Mouse (Mus musculus) MEL (cell line): ENCODE data around the gene Per2. TPM values are rescaled to one million over a fixed set of nuclear protein-coding genes. Genes with fewer than 3 reads are reported as not detected.

Experiments
- DNase-seq: peaks from one replicate; pipeline ENCODE4 v3.0.0; 2011; ENCODE audit warnings: low read depth, low spot score
- H3K27ac ChIP-seq: 2 replicates; pipeline ENCODE4 v1.5.1; 2012; ENCODE audit warnings: low read depth, mild to moderate bottlenecking, control low read depth, low read length, moderate library complexity; ENCODE audit not compliant: control insufficient read depth
- H3K27me3 ChIP-seq, 2 experiments: fragments of 150-350 bp in 1 of 2; sonication (generic) in 1 of 2; 2 replicates each; pipeline ENCODE4 v1.6.1; 2012; ENCODE audit warnings: low read length in 2 of 2, mild to moderate bottlenecking in 2 of 2, improper control_type of control experiment in 1 of 2, moderate library complexity in 1 of 2; ENCODE audit not compliant: insufficient read depth in 2 of 2, control insufficient read depth in 1 of 2
- H3K36me3 ChIP-seq, 2 experiments: 2 replicates each; pipeline ENCODE4 v1.6.1; 2012 to 2014; ENCODE audit warnings: low read length in 2 of 2, improper control_type of control experiment in 1 of 2, inconsistent platforms in 1 of 2, mild to moderate bottlenecking in 1 of 2; ENCODE audit not compliant: insufficient read depth in 2 of 2, control insufficient read depth in 1 of 2
- H3K4me1 ChIP-seq, 2 experiments: fragments of 150-350 bp in 1 of 2; sonication (generic) in 1 of 2; 2 replicates each; pipeline ENCODE4 v1.6.1; 2012; ENCODE audit warnings: low read length in 2 of 2, improper control_type of control experiment in 1 of 2, mild to moderate bottlenecking in 1 of 2; ENCODE audit not compliant: insufficient read depth in 2 of 2, control insufficient read depth in 1 of 2
- H3K4me3 ChIP-seq, 2 experiments: fragments of 150-350 bp in 1 of 2; sonication (generic) in 1 of 2; 2 replicates each; pipeline ENCODE4 v1.5.1; 2012; ENCODE audit warnings: low read depth in 2 of 2, low read length in 2 of 2, mild to moderate bottlenecking in 2 of 2, moderate library complexity in 2 of 2, control low read depth in 1 of 2, improper control_type of control experiment in 1 of 2; ENCODE audit not compliant: control insufficient read depth in 1 of 2, insufficient read depth in 1 of 2
- H3K79me2 ChIP-seq: 2 replicates; pipeline ENCODE4 v1.6.1; 2012; ENCODE audit warnings: mild to moderate bottlenecking, low read length, moderate library complexity; ENCODE audit not compliant: control insufficient read depth, poor library complexity, insufficient read depth
- H3K9ac ChIP-seq: 2 replicates; pipeline ENCODE4 v1.6.1; 2012; ENCODE audit warnings: low read depth, mild to moderate bottlenecking, control low read depth, low read length, moderate library complexity; ENCODE audit not compliant: control insufficient read depth, poor library complexity, severe bottlenecking
- H3K9me3 ChIP-seq: fragments of 150-350 bp; sonication (generic); replicated peaks from 2 replicates; pipeline ENCODE4 v1.6.1; 2012; ENCODE audit warnings: mild to moderate bottlenecking, low read length, improper control_type of control experiment, moderate library complexity; ENCODE audit not compliant: insufficient read depth
- CHD1 ChIP-seq: IDR thresholded peaks from 2 replicates; pipeline ENCODE4 v1.6.1; 2012; ENCODE audit warnings: low read depth, mild to moderate bottlenecking, inconsistent platforms, low read length, improper control_type of control experiment
- CHD2 ChIP-seq: IDR thresholded peaks from 2 replicates; pipeline ENCODE4 v1.6.1; 2011; ENCODE audit warnings: low read length, improper control_type of control experiment
- GATA1 ChIP-seq: IDR thresholded peaks from 2 replicates; pipeline ENCODE4 v1.6.1; 2011; ENCODE audit warnings: low read depth, low read length, improper control_type of control experiment
- JUND ChIP-seq: IDR thresholded peaks from 2 replicates; pipeline ENCODE4 v1.6.1; 2011; ENCODE audit warnings: low read depth, mild to moderate bottlenecking, improper control_type of control experiment, low read length
- KAT2A ChIP-seq: conservative IDR thresholded peaks from 2 replicates; pipeline ENCODE4 v1.6.1; 2012; ENCODE audit warnings: low read depth, low read length, improper control_type of control experiment, inconsistent platforms
- MAX ChIP-seq: IDR thresholded peaks from 2 replicates; pipeline ENCODE4 v1.6.1; 2011; ENCODE audit warnings: low read length, improper control_type of control experiment
- MAZ ChIP-seq: IDR thresholded peaks from 2 replicates; pipeline ENCODE4 v1.6.1; 2012; ENCODE audit warnings: low read depth, mild to moderate bottlenecking, inconsistent platforms, low read length, improper control_type of control experiment
- MEF2A ChIP-seq: IDR thresholded peaks from 2 replicates; pipeline ENCODE4 v1.6.1; 2014; ENCODE audit warnings: low read depth, mild to moderate bottlenecking, inconsistent platforms, low read length, improper control_type of control experiment; ENCODE audit not compliant: poor library complexity, insufficient replicate concordance, severe bottlenecking; ENCODE audit errors: extremely low read depth
- MXI1 ChIP-seq: IDR thresholded peaks from 2 replicates; pipeline ENCODE4 v1.6.1; 2011; ENCODE audit warnings: mild to moderate bottlenecking, low read depth, low read length, improper control_type of control experiment
- MYC ChIP-seq: IDR thresholded peaks from 2 replicates; pipeline ENCODE4 v1.6.1; 2011; ENCODE audit warnings: low read depth, mild to moderate bottlenecking, low read length, improper control_type of control experiment, moderate library complexity
- NRF1 ChIP-seq: IDR thresholded peaks from 2 replicates; pipeline ENCODE4 v1.6.1; 2014; ENCODE audit warnings: low read depth, mild to moderate bottlenecking, inconsistent platforms, low read length, improper control_type of control experiment, moderate library complexity; ENCODE audit not compliant: poor library complexity, insufficient read depth, severe bottlenecking
- POLR2A ChIP-seq, 2 experiments: IDR thresholded peaks; 2 replicates each; pipeline ENCODE4 v1.6.1; 2011 to 2012; ENCODE audit warnings: low read length in 2 of 2, mild to moderate bottlenecking in 2 of 2, control low read depth in 1 of 2, improper control_type of control experiment in 1 of 2, low read depth in 1 of 2, moderate library complexity in 1 of 2; ENCODE audit not compliant: control insufficient read depth in 1 of 2, insufficient read depth in 1 of 2, poor library complexity in 1 of 2
- POLR2AphosphoS5 ChIP-seq: IDR thresholded peaks from 2 replicates; pipeline ENCODE4 v1.6.1; 2012; ENCODE audit warnings: low read depth, borderline replicate concordance, mild to moderate bottlenecking, inconsistent platforms, low read length, moderate library complexity, mixed read lengths
- SIN3A ChIP-seq: IDR thresholded peaks from 2 replicates; pipeline ENCODE4 v1.6.1; 2012; ENCODE audit warnings: low read length, improper control_type of control experiment, inconsistent platforms
- SMC3 ChIP-seq: IDR thresholded peaks from 2 replicates; pipeline ENCODE4 v1.6.1; 2011; ENCODE audit warnings: low read depth, low read length, improper control_type of control experiment
- TAL1 ChIP-seq: IDR thresholded peaks from 2 replicates; pipeline ENCODE4 v1.6.1; 2012; ENCODE audit warnings: mild to moderate bottlenecking, inconsistent platforms, low read length, moderate library complexity, mixed read lengths
- polyA plus RNA-seq, 2 experiments: library from polyadenylated mRNA; stranded (reverse) in 1 of 2; unstranded in 1 of 2; fragments of >175 nt in 1 of 2; fragments of >200 nt in 1 of 2; gene quantifications; 2 replicates each; pipeline versions ENCODE4 v1.2.1 to v1.2.4; 2012; ENCODE audit warnings: low replicate concordance in 2 of 2, low read depth in 1 of 2; ENCODE audit not compliant: insufficient read length in 2 of 2, insufficient read depth in 1 of 2, missing spikeins in 1 of 2
- total RNA-seq: library from RNA; depleted of rRNA; stranded (reverse); fragments of 300-350 nt; gene quantifications from 2 replicates; pipeline ENCODE4 v1.2.3, GENCODE M21; 2012

The Per2 gene
- total and polyA plus RNA-seq, 3 experiments, result 4.3 to 8.3 TPM; not detected in 1

DNA sequence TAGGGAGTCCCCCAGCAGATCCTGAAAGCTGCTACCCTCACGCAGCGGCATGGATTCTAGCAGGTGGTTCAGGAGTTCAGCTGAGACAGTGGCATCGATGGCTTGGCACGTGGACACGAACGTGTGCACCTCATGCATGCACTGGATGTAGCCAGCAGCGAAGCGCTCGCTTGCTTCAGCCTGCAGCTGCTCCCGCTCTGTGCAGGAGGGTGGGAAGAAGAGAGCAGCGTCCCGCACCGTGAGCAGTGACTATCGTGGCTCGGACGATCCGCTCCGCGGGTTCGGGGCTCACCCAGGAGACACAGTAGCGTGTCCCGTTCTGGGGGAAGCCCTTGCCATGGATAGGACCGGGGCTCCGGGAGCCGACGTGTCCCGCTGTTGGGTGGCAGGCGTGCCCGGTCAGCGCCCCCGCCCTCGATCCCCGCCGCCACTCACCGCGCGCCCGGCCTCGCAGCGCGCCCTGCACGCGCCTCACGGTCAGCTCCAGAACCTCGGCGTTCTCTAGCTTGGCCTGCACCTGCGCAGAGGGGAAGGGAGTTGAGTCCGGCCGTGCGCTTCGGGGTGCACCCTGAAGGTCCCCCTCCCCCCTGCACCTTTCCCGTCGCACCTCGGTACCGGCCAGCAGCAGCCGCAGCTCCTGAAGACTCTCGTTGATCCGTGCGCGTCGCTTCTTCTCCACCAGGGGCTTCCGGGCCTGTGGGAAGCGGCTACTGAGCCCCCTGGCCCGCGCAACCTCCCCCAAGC, 46.7 kb downstream of the Per2 start:
- no peak overlapping the region for H3K27ac ChIP-seq
- peak overlapping the region; percentile 89 for H3K9ac ChIP-seq
- no peak for DNase-seq
- peak overlapping the region; percentile 75 to 85 for H3K4me3 ChIP-seq
- H3K27me3 ChIP-seq, result no peaks in the 10 kb centered on the region
- H3K9me3 ChIP-seq, result no peaks in the 10 kb centered on the region
- H3K36me3 ChIP-seq, result no peaks in the 10 kb centered on the region
- peaks cover 0 to 4% of the 10 kb centered on the region in 2 experiments; a peak in 2 of 4 replicates for H3K4me1 ChIP-seq
- H3K79me2 ChIP-seq, result peaks cover 3% of the 10 kb centered on the region
- TF ChIP-seq MAZ (no peak), NRF1 (peak; percentile 72), SIN3A (no peak), MAX (peak; percentile 57), MXI1 (peak; percentile 16; the same call in 1 of the 2 replicates)

DNA sequence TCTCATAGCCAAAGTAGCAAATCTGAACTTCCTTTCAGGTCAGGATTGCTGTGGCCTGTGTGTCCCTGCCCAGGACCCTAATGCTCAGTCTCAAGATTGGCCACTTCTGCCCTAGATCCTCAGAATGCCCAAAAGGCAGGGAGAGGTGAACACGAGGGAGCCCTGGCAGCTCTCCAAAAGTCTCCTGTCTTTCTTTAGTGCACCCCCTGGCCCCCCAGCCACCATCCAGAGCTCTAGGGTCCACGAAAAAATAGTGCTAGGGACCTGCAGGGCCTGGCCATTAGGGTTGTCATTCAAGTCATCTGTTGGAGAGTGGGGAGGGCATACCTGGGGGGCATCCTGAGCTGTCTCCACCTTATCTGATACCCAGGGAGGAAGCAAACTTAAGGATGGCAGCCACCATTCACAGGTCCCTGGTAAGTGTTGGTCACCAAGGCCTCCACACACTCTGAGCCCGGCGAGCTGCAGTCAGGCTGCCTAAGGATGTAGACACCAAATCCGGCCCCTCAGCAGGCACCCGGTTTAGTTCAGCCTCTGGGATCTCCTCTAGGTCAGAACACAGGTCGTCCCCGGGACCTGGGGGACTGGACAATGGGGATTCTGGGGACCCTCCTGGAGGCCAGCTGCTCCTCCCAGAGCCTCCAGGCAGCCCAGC, 47.4 kb downstream of the Per2 start:
- no peak for DNase-seq
- no peak for TF ChIP-seq SMC3
- TF ChIP-seq MEF2A, result no peak
- TF ChIP-seq POLR2AphosphoS5, result no peak
- no peak for TF ChIP-seq MYC
- no peak for TF ChIP-seq CHD1
- no peak for TF ChIP-seq CHD2
- no peak for TF ChIP-seq JUND
- no peak for TF ChIP-seq GATA1
- no peak for TF ChIP-seq POLR2A (IDR thresholded peaks at IDR 0.05; ENCODE audit: control insufficient read depth in 1 of 2, insufficient read depth in 1 of 2, low read depth in 1 of 2, low read length in 2 of 2, poor library complexity in 1 of 2)
- no peak for TF ChIP-seq KAT2A
- no peak for TF ChIP-seq TAL1
- Histone ChIP-seq H3K4me3 (no peak overlapping the region; a peak in 2 of 4 replicates), H3K9me3 (no peaks in the 10 kb centered on the region), H3K27me3 (no peaks in the 10 kb centered on the region), H3K36me3 (no peaks in the 10 kb centered on the region), H3K27ac (no peak overlapping the region), H3K4me1 (peaks cover 0 to 4% of the 10 kb centered on the region in 2 experiments; a peak in 2 of 4 replicates), H3K79me2 (peaks cover 3% of the 10 kb centered on the region), H3K9ac (no peak overlapping the region)
